Mouse (Mus musculus): ENCODE results near the gene Pcdh9. TPM values are rescaled to one million over a fixed set of nuclear protein-coding genes. Genes with fewer than 3 reads are reported as not detected.

Gene Pcdh9
- polyA plus RNA-seq, 1 experiment: 71.3 TPM

DNA sequence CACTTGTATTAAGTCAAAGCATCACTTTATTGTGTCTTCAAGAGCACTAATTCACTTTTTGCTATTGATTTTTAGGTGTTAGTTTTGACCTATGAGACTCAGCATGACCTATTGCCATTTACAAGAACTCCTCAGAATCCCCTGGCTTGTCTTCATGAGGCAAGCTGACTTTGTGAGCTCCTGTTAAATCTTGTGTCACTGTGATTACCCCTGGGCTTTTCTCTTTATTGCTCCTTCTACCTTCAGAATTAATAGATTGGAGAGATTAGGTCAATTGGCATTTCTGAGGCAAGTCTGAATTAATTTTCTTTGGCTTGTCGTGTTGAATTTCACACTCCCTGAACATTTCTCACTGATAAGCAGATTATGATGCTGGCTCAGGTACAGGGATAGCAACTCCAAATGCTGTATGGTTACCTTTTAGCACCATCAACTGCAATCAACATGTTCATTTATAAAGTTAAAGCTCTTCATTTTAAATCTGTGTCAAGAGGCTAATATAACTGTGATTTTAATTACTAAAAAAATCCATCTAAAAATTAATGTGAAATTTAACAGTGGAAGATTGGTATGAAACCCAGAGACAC is 44.3 kb downstream of the Pcdh9 start:
- WGBS: 9% methylated on average over 1 of the region's 1 CpGs
- H3K4me1 ChIP-seq (ENCODE audit: control insufficient read depth, insufficient read depth, low read length): no peaks in the 10 kb centered on the region; the same call in 1 of the 2 replicates
- H3K27me3 ChIP-seq (ENCODE audit: control insufficient read depth, insufficient read depth, low read length): no peaks in the 10 kb centered on the region
- TF ChIP-seq POLR2A (IDR thresholded peaks at IDR 0.05; ENCODE audit: borderline replicate concordance, insufficient read depth, low read length): no peak
- TF ChIP-seq CTCF (IDR thresholded peaks at IDR 0.05; ENCODE audit: borderline replicate concordance, insufficient read depth, low read depth, low read length): no peak
- no peak overlapping the region for H3K27ac ChIP-seq (ENCODE audit: insufficient read depth, low read length)
- DNase-seq: no peak
- H3K4me3 ChIP-seq (replicated peaks; ENCODE audit: insufficient read depth, low read depth, low read length): no peak overlapping the region

GRCm38 (mm10) chr14:93842686-93843288 is 47.7 kb downstream of the Pcdh9 start:
- Histone ChIP-seq H3K4me3 (replicated peaks; ENCODE audit: insufficient read depth, low read depth, low read length) (no peak overlapping the region), H3K4me1 (ENCODE audit: control insufficient read depth, insufficient read depth, low read length) (no peaks in the 10 kb centered on the region; the same call in 1 of the 2 replicates), H3K27ac (ENCODE audit: insufficient read depth, low read length) (no peak overlapping the region), H3K27me3 (ENCODE audit: control insufficient read depth, insufficient read depth, low read length) (no peaks in the 10 kb centered on the region)
- WGBS: 79% methylated on average over 3 of the region's 3 CpGs
- no peak for TF ChIP-seq CTCF (IDR thresholded peaks at IDR 0.05; ENCODE audit: borderline replicate concordance, insufficient read depth, low read depth, low read length)
- no peak for TF ChIP-seq POLR2A (IDR thresholded peaks at IDR 0.05; ENCODE audit: borderline replicate concordance, insufficient read depth, low read length)
- DNase-seq: no peak

DNA sequence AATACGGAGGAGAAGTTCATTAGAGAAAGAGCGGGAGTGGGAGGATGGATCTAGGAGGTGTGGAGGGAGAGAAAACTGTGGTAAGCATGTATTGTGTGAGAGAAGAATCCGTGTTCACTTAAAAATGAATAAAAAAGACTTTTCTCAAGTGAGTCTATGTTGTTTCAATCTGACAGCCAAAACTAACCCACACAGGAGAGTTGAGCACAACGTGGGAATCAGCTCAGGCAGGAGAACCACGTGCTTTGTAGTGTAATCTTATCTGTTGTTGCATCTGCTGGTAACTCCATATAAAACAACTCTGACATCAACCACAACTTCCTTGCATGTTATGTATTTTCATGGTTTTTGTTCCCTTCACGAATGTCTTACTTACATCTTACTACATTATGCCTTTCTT is 58.0 kb downstream of the Pcdh9 start:
- Histone ChIP-seq H3K4me3 (replicated peaks; ENCODE audit: insufficient read depth, low read depth, low read length) (no peak overlapping the region), H3K27ac (ENCODE audit: insufficient read depth, low read length) (no peak overlapping the region), H3K4me1 (ENCODE audit: control insufficient read depth, insufficient read depth, low read length) (no peaks in the 10 kb centered on the region; the same call in 1 of the 2 replicates), H3K27me3 (ENCODE audit: control insufficient read depth, insufficient read depth, low read length) (no peaks in the 10 kb centered on the region)
- TF ChIP-seq CTCF (IDR thresholded peaks at IDR 0.05; ENCODE audit: borderline replicate concordance, insufficient read depth, low read depth, low read length) (no peak), POLR2A (IDR thresholded peaks at IDR 0.05; ENCODE audit: borderline replicate concordance, insufficient read depth, low read length) (no peak)
- no peak for DNase-seq
- 89% methylated on average over 6 of the region's 6 CpGs for WGBS

DNA sequence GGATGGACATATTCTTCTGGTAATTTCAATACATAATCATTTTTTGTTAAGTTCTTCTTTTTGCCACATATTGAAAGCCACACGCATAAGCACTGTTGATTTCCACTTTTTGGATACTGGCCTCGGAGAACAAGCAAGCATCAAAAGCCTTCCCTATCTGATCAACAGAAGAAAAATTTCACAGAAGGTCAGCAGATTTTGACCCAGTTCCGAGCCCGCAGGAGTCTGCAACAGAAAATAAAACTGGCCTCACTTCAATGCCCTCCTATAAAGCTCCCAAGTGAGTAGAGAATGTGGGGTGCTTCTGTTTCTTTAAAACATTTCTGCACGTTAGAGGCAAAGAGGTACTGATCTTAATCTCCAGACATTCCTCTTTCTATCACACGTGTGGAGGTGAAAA is 63.3 kb downstream of the Pcdh9 start:
- H3K27me3 ChIP-seq (ENCODE audit: control insufficient read depth, insufficient read depth, low read length): no peaks in the 10 kb centered on the region
- H3K4me1 ChIP-seq (ENCODE audit: control insufficient read depth, insufficient read depth, low read length): peaks cover 9% of the 10 kb centered on the region; the same call in 1 of the 2 replicates
- WGBS: 3% methylated on average over 6 of the region's 6 CpGs
- peak; percentile 69 to 87 for DNase-seq
- no peak overlapping the region for H3K4me3 ChIP-seq (replicated peaks; ENCODE audit: insufficient read depth, low read depth, low read length)
- H3K27ac ChIP-seq (ENCODE audit: insufficient read depth, low read length): no peak overlapping the region; the same call in 1 of the 2 replicates
- TF ChIP-seq POLR2A (IDR thresholded peaks at IDR 0.05; ENCODE audit: borderline replicate concordance, insufficient read depth, low read length) (no peak), CTCF (IDR thresholded peaks at IDR 0.05; ENCODE audit: borderline replicate concordance, insufficient read depth, low read depth, low read length) (no peak)

GRCm38 (mm10) chr14:93826042-93826462 is 64.4 kb downstream of the Pcdh9 start:
- peak overlapping the region; percentile 90 for H3K27ac ChIP-seq (ENCODE audit: insufficient read depth, low read length)
- peaks cover 9% of the 10 kb centered on the region; the same call in 1 of the 2 replicates for H3K4me1 ChIP-seq (ENCODE audit: control insufficient read depth, insufficient read depth, low read length)
- 15% methylated on average over 6 of the region's 6 CpGs for WGBS
- H3K4me3 ChIP-seq (replicated peaks; ENCODE audit: insufficient read depth, low read depth, low read length): no peak overlapping the region
- H3K27me3 ChIP-seq (ENCODE audit: control insufficient read depth, insufficient read depth, low read length): no peaks in the 10 kb centered on the region
- peak; percentile 58 to 66 for DNase-seq
- TF ChIP-seq CTCF (IDR thresholded peaks at IDR 0.05; ENCODE audit: borderline replicate concordance, insufficient read depth, low read depth, low read length) (no peak), POLR2A (IDR thresholded peaks at IDR 0.05; ENCODE audit: borderline replicate concordance, insufficient read depth, low read length) (no peak)

GRCm38 (mm10) chr14:93818845-93819244 is 71.6 kb downstream of the Pcdh9 start:
- DNase-seq: no peak
- Histone ChIP-seq H3K4me3 (replicated peaks; ENCODE audit: insufficient read depth, low read depth, low read length) (no peak overlapping the region), H3K4me1 (ENCODE audit: control insufficient read depth, insufficient read depth, low read length) (no peaks in the 10 kb centered on the region; the same call in 1 of the 2 replicates), H3K27me3 (ENCODE audit: control insufficient read depth, insufficient read depth, low read length) (no peaks in the 10 kb centered on the region), H3K27ac (ENCODE audit: insufficient read depth, low read length) (no peak overlapping the region)
- WGBS: 90% methylated on average over 4 of the region's 4 CpGs
- no peak for TF ChIP-seq POLR2A (IDR thresholded peaks at IDR 0.05; ENCODE audit: borderline replicate concordance, insufficient read depth, low read length)
- no peak for TF ChIP-seq CTCF (IDR thresholded peaks at IDR 0.05; ENCODE audit: borderline replicate concordance, insufficient read depth, low read depth, low read length)

DNA sequence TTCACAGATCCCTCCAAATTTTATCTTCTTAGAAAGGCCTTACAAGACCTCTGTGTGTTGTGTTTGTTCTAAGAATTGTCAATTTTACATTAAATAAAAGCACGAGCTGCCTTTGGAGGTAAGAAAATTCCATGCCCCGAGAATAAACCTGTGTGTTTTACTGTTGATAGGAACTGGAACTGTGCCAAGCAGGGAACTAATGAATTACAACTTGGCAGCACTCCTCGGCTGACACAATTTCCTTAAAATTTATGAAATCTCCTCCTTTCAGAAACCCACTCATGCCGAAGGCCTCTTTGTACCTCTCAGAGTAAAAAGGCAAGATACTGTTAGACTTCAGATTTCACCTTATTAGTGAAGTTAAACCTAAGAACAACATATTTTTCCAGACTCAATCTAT is 72.9 kb downstream of the Pcdh9 start:
- DNase-seq: peak in 1 of 2 experiments; percentile 56
- H3K27me3 ChIP-seq (ENCODE audit: control insufficient read depth, insufficient read depth, low read length): no peaks in the 10 kb centered on the region
- TF ChIP-seq CTCF (IDR thresholded peaks at IDR 0.05; ENCODE audit: borderline replicate concordance, insufficient read depth, low read depth, low read length) (no peak), POLR2A (IDR thresholded peaks at IDR 0.05; ENCODE audit: borderline replicate concordance, insufficient read depth, low read length) (no peak)
- H3K4me3 ChIP-seq (replicated peaks; ENCODE audit: insufficient read depth, low read depth, low read length): no peak overlapping the region
- 13% methylated on average over 4 of the region's 4 CpGs for WGBS
- no peak overlapping the region for H3K27ac ChIP-seq (ENCODE audit: insufficient read depth, low read length)
- H3K4me1 ChIP-seq (ENCODE audit: control insufficient read depth, insufficient read depth, low read length): no peaks in the 10 kb centered on the region; the same call in 1 of the 2 replicates

DNA sequence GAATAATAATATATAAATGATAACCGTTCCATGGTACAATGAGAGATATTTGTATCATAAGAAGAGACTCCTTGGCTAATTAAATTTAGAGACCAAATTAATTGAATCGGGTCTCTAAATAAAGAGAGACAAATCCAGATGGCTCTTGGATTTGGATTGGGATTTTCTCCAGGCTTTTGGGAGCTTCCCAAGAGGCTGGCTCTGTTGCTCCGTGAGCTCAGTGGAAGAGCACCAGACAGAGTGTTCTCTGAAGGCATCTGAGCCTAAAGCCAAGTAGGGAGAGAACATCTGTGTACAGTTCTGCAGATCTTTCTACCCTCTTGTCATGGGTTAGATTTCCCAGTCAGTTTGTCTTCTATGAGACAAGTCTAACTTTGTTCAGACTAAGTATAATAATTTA is 95.9 kb downstream of the Pcdh9 start:
- WGBS: 9% methylated on average over 3 of the region's 3 CpGs
- DNase-seq: peak; percentile 49 to 79
- no peak for TF ChIP-seq CTCF (IDR thresholded peaks at IDR 0.05; ENCODE audit: borderline replicate concordance, insufficient read depth, low read depth, low read length)
- TF ChIP-seq POLR2A (IDR thresholded peaks at IDR 0.05; ENCODE audit: borderline replicate concordance, insufficient read depth, low read length): no peak

More for the DNA sequence above, 95.9 kb downstream of the Pcdh9 start:
- no peak overlapping the region for H3K4me3 ChIP-seq (replicated peaks; ENCODE audit: insufficient read depth, low read depth, low read length)
- H3K27me3 ChIP-seq (ENCODE audit: control insufficient read depth, insufficient read depth, low read length): no peaks in the 10 kb centered on the region
- H3K4me1 ChIP-seq (ENCODE audit: control insufficient read depth, insufficient read depth, low read length): no peaks in the 10 kb centered on the region
- H3K27ac ChIP-seq (ENCODE audit: insufficient read depth, low read length): no peak overlapping the region

All from cerebellum, adult 2 months (tissue).